Mouse (Mus musculus) bone marrow, adult 2 months (tissue): Measurements from ENCODE around the gene Il1rapl2.

Experiments
- CTCF ChIP-seq: fragments of 200-500 bp; IDR thresholded peaks from 2 replicates; pipeline ENCODE4 v1.5.1; 2011; ENCODE audit warnings: low read length, control low read depth; ENCODE audit not compliant: control insufficient read depth, insufficient read depth
- POLR2A ChIP-seq: fragments of 200-500 bp; IDR thresholded peaks from 2 replicates; pipeline ENCODE4 v1.6.1; 2011; ENCODE audit warnings: low read depth, mild to moderate bottlenecking, control low read depth, low read length, borderline replicate concordance; ENCODE audit not compliant: control insufficient read depth

DNA sequence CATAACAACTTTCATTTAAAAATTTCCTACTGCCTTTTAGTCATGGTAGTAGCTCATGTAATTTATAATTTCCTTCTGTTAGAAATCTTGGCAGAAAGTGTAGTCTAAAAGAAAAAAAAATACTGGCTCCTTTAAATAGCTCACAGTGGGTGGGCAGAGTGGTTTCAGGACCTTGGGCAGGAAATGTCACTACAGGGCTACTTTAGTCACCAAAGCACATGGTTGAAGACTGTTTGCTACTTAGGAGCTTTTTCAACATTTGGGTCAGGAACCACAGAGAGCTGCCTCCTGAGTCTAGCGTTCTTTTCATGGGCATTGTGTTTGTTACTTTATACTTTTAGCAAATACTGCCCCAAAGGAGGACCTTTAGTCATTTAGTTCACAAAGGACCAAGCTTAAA is 12.2 kb downstream of the Il1rapl2 start:
- TF ChIP-seq POLR2A (no peak), CTCF (no peak)
